Mouse (Mus musculus) midbrain, postnatal 0 days (tissue): Measurements from ENCODE around the gene Tmem150c. TPM values are rescaled to one million over a fixed set of nuclear protein-coding genes. Genes with fewer than 3 reads are reported as not detected.
A peak's percentile ranks its signal among the peaks of the same experiment; 100 is the strongest.

Experiments
- ATAC-seq: fragments of 200-750 bp; cut with Nextera tagmentation; 2 replicates; pipeline ENCODE4 v1.8.0; 2017; ENCODE audit warnings: moderate number of reproducible peaks, mild to moderate bottlenecking, moderate TSS enrichment, moderate library complexity; ENCODE audit not compliant: low FRiP score
- DNase-seq: peaks from one replicate; pipeline ENCODE4 v3.0.0-alpha.2; 2015; ENCODE audit warnings: low spot score
- H3K27ac ChIP-seq: fragments of 300-500 bp; sonication (generic); 2 replicates; pipeline ENCODE4 v1.5.1; 2014; ENCODE audit warnings: low read depth, mild to moderate bottlenecking, low read length, mixed read lengths
- H3K27me3 ChIP-seq: fragments of 300-500 bp; sonication (generic); 2 replicates; pipeline ENCODE4 v1.6.1; 2014; ENCODE audit warnings: low read length, control low read depth, mixed read lengths; ENCODE audit not compliant: insufficient read depth
- H3K36me3 ChIP-seq: fragments of 300-500 bp; sonication (generic); 2 replicates; pipeline ENCODE4 v1.6.1; 2014; ENCODE audit warnings: low read length, control low read depth, mixed read lengths; ENCODE audit not compliant: insufficient read depth
- H3K4me1 ChIP-seq: fragments of 300-500 bp; sonication (generic); 2 replicates; pipeline ENCODE4 v1.6.1; 2014; ENCODE audit warnings: mild to moderate bottlenecking, control low read depth, antibody characterized with exemption, low read length, mixed read lengths; ENCODE audit not compliant: insufficient read depth
- H3K4me2 ChIP-seq: fragments of 300-500 bp; sonication (generic); 2 replicates; pipeline ENCODE4 v1.6.1; 2014; ENCODE audit warnings: low read depth, mild to moderate bottlenecking, low read length, mixed read lengths; ENCODE audit not compliant: poor library complexity, severe bottlenecking
- H3K4me3 ChIP-seq: fragments of 300-500 bp; sonication (generic); 2 replicates; pipeline ENCODE4 v1.5.1; 2014; ENCODE audit warnings: low read depth, mild to moderate bottlenecking, low read length, moderate library complexity
- H3K9ac ChIP-seq: fragments of 300-500 bp; sonication (generic); replicated peaks from 2 replicates; pipeline ENCODE4 v1.6.1; 2014; ENCODE audit warnings: mild to moderate bottlenecking, low read length, moderate library complexity, mixed read lengths; ENCODE audit not compliant: poor library complexity, severe bottlenecking
- H3K9me3 ChIP-seq: fragments of 300-500 bp; sonication (generic); 2 replicates; pipeline ENCODE4 v1.6.1; 2016; ENCODE audit warnings: low read length, control low read depth
- CTCF ChIP-seq: IDR thresholded peaks from 2 replicates; pipeline ENCODE4 v1.5.1; 2016; ENCODE audit warnings: antibody characterized with exemption, mild to moderate bottlenecking
- WGBS: fragments of 180-500 bp; shearing (Covaris S2); extraction: QIAGEN DNeasy Blood & Tissue Kit; methylation state at CpG from one replicate; pipeline ENCODE4 v1.1.7; 2014; 5-methylcytosine and 5-hydroxymethylcytosine counted together
- polyA plus RNA-seq: library from polyadenylated mRNA; unstranded; fragments of >200 nt; fragmentation: Nextera tagmentation; extraction: Ambion mirVana; gene quantifications from 2 replicates; pipeline ENCODE4 v1.2.1, GENCODE M21; 2015
- total RNA-seq: library from RNA; depleted of rRNA; stranded (reverse); fragments of >200 nt; gene quantifications from 2 replicates; pipeline ENCODE4 v1.2.3, GENCODE M21; 2014

Gene Tmem150c
- total and polyA plus RNA-seq, 2 experiments from 2014 or later, result 49.1 to 63.7 TPM

- H3K4me2 ChIP-seq, result no peak overlapping the region
- H3K9ac ChIP-seq, result no peak overlapping the region
- no peak overlapping the region for H3K27ac ChIP-seq
- 84% methylated on average over 3 of the region's 3 CpGs for WGBS
- H3K4me1 ChIP-seq, result no peaks in the 10 kb centered on the region
- no peak overlapping the region for H3K4me3 ChIP-seq
- DNase-seq (no peak), ATAC-seq (no peak)
- no peak for TF ChIP-seq CTCF
- H3K27me3 ChIP-seq, result no peaks in the 10 kb centered on the region
- no peaks in the 10 kb centered on the region for H3K9me3 ChIP-seq
- H3K36me3 ChIP-seq, result no peaks in the 10 kb centered on the region
Observed at GRCm38 (mm10) chr5:100187035-100187901, 27.7 kb upstream of the Tmem150c start.

GRCm38 (mm10) chr5:100186618-100187017 is 27.0 kb upstream of the Tmem150c start:
- H3K4me2 ChIP-seq, result no peak overlapping the region
- H3K27me3 ChIP-seq, result no peaks in the 10 kb centered on the region
- H3K27ac ChIP-seq, result no peak overlapping the region
- 76% methylated on average over 7 of the region's 7 CpGs for WGBS
- H3K9ac ChIP-seq, result no peak overlapping the region
- no peaks in the 10 kb centered on the region for H3K4me1 ChIP-seq
- no peaks in the 10 kb centered on the region for H3K9me3 ChIP-seq
- no peak for ATAC-seq
- no peak for TF ChIP-seq CTCF
- no peak for DNase-seq
- no peaks in the 10 kb centered on the region for H3K36me3 ChIP-seq
- H3K4me3 ChIP-seq, result no peak overlapping the region

GRCm38 (mm10) chr5:100185895-100186294 is 26.3 kb upstream of the Tmem150c start:
- H3K9ac ChIP-seq, result no peak overlapping the region
- H3K9me3 ChIP-seq, result no peaks in the 10 kb centered on the region
- H3K4me1 ChIP-seq, result no peaks in the 10 kb centered on the region
- no peak overlapping the region for H3K4me3 ChIP-seq
- no peak for TF ChIP-seq CTCF
- no peak overlapping the region for H3K4me2 ChIP-seq
- no peak for ATAC-seq
- DNase-seq, result no peak
- no peak overlapping the region for H3K27ac ChIP-seq
- no peaks in the 10 kb centered on the region for H3K27me3 ChIP-seq
- 31% methylated on average over 7 of the region's 7 CpGs for WGBS
- H3K36me3 ChIP-seq, result no peaks in the 10 kb centered on the region

- no peak for TF ChIP-seq CTCF
- Histone ChIP-seq H3K27me3 (no peaks in the 10 kb centered on the region), H3K9me3 (no peaks in the 10 kb centered on the region), H3K4me1 (peaks cover 4% of the 10 kb centered on the region; the same call in 1 of the 2 replicates), H3K9ac (no peak overlapping the region), H3K36me3 (no peaks in the 10 kb centered on the region), H3K27ac (no peak overlapping the region), H3K4me3 (no peak overlapping the region), H3K4me2 (no peak overlapping the region)
- no peak for ATAC-seq
- WGBS, result 18% methylated on average over 1 of the region's 1 CpGs
- no peak for DNase-seq
Observed at GRCm38 (mm10) chr5:100181011-100181410, 21.4 kb upstream of the Tmem150c start.

- no peak overlapping the region for H3K27ac ChIP-seq
- WGBS, result 62% methylated on average over 2 of the region's 2 CpGs
Observed at GRCm38 (mm10) chr5:100178781-100179165, 19.2 kb upstream of the Tmem150c start.

GRCm38 (mm10) chr5:100178122-100178780 is 18.6 kb upstream of the Tmem150c start:
- Histone ChIP-seq H3K36me3 (no peaks in the 10 kb centered on the region), H3K4me3 (no peak overlapping the region), H3K27ac (no peak overlapping the region), H3K4me2 (no peak overlapping the region), H3K9me3 (no peaks in the 10 kb centered on the region), H3K27me3 (no peaks in the 10 kb centered on the region), H3K4me1 (peaks cover 10% of the 10 kb centered on the region; the same call in 1 of the 2 replicates), H3K9ac (no peak overlapping the region)
- 76% methylated on average over 4 of the region's 4 CpGs for WGBS
- TF ChIP-seq CTCF, result no peak
- DNase-seq, result peak; percentile 82
- peak; percentile 51; the same call in 1 of the 2 replicates for ATAC-seq

More at GRCm38 (mm10) chr5:100178781-100179165, 19.2 kb upstream of the Tmem150c start:
- H3K4me1 ChIP-seq, result peaks cover 10% of the 10 kb centered on the region; the same call in 1 of the 2 replicates
- no peak for TF ChIP-seq CTCF
- DNase-seq (no peak), ATAC-seq (no peak)
- H3K4me3 ChIP-seq, result no peak overlapping the region
- H3K4me2 ChIP-seq, result no peak overlapping the region
- H3K9me3 ChIP-seq, result no peaks in the 10 kb centered on the region
- no peaks in the 10 kb centered on the region for H3K27me3 ChIP-seq
- H3K36me3 ChIP-seq, result no peaks in the 10 kb centered on the region
- no peak overlapping the region for H3K9ac ChIP-seq
